Mouse (Mus musculus) heart, adult 9 months (tissue): ENCODE data around the gene Cadm2.

ENCODE experiments used
- DNase-seq, 2 experiments: peaks; one replicate each; pipeline ENCODE4 v3.0.0; 2022; ENCODE audit warnings: low spot score in 2 of 2

Gene Cadm2

GRCm38 (mm10) chr16:66959146-66959545, 661.6 kb downstream of the Cadm2 start:
- DNase-seq: no peak

GRCm38 (mm10) chr16:66955876-66956275, 664.8 kb downstream of the Cadm2 start:
- no peak for DNase-seq

DNA sequence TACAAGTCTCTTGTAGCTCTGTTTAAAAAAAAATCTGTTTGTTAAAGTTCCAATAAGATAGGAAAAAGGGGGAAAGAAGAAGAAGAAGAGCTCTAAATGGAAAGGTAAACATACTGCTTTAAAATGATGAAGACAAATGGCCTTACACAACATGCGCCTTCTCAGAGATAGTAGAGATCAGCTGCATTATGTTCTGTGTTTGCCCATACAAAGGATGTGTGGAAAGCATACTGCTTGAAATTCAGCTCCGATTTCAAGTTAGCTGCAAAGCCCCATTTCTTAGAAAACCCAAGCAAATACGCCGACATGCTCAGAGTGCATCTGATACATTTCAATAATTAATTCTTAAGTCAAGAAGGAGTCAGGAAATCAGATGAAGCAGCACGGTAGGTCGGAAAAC, 684.4 kb downstream of the Cadm2 start:
- DNase-seq: no peak

DNA sequence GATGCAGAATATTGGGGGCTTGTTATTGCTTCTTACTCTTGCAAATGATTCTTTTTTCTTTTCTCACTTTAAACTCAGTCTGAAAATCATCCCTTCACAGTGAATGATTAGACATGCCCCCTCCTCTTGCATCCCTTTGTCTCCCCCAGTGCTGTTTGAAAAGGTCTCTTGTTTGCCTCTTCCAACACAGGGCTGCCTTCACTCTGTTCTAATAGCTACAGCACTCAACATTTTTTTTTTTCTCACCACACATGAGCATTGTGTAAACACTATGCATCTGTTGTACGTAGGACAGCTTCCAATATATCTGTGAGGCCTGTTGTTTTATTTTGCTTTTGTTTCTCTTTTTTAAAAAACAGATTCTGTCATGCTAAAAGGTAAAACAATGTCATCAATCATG, 695.2 kb downstream of the Cadm2 start:
- DNase-seq: no peak

- DNase-seq: no peak
Observed at GRCm38 (mm10) chr16:66922753-66923152, 698.0 kb downstream of the Cadm2 start.

- DNase-seq: no peak
Observed at GRCm38 (mm10) chr16:66921414-66921915, 699.2 kb downstream of the Cadm2 start.

- no peak for DNase-seq
Observed at GRCm38 (mm10) chr16:66919889-66920402, 700.8 kb downstream of the Cadm2 start.

- no peak for DNase-seq
Observed at GRCm38 (mm10) chr16:66901801-66902200, 718.9 kb downstream of the Cadm2 start.

DNA sequence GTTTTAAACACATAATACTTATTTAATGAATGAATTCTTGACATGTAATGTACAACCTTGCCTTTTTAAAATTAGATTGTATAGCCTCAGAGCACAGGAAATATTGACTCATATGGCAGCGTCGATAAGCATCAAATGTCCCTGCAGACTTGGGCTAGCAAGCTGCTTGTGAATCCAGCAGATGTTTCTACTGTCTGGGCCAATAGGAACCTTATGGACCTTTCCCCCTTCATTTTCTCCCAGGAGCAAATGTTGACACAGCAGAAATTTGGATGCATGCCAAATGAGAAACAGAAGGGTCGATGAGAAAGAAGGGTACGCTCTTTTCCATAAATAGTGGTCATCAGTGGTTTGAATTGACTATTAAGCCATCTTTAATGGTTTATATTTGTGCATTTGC, 720.0 kb downstream of the Cadm2 start:
- DNase-seq: no peak

DNA sequence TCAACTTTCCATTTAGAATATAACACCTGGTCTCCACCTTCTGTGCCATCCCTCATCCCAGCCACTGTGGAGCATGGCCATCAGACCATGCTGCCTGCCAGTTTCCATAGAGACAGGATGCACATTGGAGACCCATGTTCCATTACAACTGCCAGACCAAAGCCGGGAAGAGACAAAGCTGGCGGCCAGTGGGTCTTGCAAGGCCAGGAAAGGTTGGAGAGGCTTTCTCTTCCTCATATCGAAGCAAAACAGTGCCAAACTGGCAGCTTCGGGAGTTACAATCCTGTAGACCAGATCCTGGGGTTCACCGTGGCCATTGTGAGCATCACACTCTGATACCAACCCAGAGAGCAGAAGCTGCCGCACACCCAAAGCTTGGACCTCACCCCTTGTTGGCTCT, 728.3 kb downstream of the Cadm2 start:
- no peak for DNase-seq

GRCm38 (mm10) chr16:66891559-66892247, 729.0 kb downstream of the Cadm2 start:
- DNase-seq: no peak

GRCm38 (mm10) chr16:66889907-66890306, 730.8 kb downstream of the Cadm2 start:
- no peak for DNase-seq

DNA sequence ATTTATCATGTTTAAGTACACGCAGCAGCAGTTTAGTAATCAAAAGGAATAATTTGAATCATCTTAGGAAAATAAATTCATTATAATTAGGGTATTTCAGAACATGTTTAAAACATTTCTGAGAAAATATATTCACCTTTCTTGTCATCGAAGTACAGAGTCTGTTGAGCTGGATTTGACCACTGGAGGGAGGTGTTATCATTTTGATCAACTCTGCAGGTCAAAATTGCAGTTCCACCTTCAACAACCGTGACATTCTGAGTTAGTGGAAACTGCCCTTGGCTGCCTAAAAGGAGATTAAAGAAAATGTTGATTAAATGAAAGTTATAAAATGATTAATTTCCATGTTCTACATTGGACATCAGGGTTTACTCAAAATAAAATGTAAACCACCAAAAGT, 738.1 kb downstream of the Cadm2 start:
- DNase-seq: no peak

- no peak for DNase-seq
Observed at GRCm38 (mm10) chr16:66871201-66871600, 749.5 kb downstream of the Cadm2 start.

- DNase-seq: peak; percentile 3 to 11
Observed at GRCm38 (mm10) chr16:66851047-66851446, 769.7 kb downstream of the Cadm2 start.

- no peak for DNase-seq
Observed at GRCm38 (mm10) chr16:66824866-66825265, 795.8 kb downstream of the Cadm2 start.

DNA sequence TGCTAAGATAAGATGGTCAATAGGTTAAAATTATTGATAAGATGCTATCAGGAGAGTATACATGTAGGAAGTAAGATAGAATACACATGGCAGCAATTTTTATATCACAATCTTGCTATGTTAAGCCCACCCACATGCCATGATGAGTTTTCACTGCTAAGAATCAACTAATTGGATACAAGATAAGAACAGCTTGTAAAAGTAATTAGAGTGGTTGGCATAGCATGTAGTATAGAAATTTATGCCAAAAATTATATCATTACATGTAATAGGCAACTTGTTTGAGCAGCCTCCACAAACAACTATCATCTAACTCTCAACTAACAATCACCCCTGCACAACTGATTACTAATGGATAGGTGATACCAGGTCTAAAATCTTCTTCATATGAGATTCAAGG, 809.2 kb downstream of the Cadm2 start:
- DNase-seq: no peak

- DNase-seq: no peak
Observed at GRCm38 (mm10) chr16:66798204-66798603, 822.5 kb downstream of the Cadm2 start.

DNA sequence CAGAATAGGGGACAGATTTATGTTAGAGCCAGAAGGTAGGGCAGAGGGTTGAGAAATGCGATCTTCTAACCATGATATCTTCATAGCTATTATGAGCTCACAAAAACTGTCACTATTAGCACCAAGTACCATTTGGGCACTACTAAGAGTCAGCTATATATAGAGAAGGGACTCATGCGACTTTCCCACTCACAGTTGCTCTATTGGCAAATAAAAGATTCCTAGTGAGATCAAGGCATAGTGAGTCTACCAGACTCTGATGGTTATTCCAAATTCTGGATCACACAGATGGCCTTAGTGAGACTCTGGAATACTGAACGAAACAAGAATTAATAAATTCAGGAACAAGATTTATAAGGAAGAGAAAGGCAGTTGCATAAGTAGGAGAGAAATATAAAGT, 827.6 kb downstream of the Cadm2 start:
- no peak for DNase-seq

DNA sequence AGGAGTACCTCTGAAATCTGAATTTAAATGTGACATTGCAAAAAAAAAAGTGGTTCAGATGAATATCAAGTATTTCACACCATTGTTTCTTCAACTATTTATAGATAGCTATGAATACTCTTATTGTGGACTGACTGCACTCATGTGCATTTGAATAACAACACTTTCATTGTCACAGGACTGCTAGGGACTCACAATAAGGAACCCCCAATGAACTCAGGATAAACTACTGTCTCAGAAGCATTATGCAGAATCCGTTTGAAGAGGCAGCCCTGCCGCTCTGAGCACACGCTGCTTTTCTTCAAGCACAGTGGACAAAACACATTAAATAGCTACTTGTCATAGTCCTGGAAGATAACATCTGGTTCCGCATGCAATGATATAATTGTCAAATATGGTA, 848.8 kb downstream of the Cadm2 start:
- no peak for DNase-seq

- DNase-seq: no peak
Observed at GRCm38 (mm10) chr16:66769545-66769944, 851.2 kb downstream of the Cadm2 start.

DNA sequence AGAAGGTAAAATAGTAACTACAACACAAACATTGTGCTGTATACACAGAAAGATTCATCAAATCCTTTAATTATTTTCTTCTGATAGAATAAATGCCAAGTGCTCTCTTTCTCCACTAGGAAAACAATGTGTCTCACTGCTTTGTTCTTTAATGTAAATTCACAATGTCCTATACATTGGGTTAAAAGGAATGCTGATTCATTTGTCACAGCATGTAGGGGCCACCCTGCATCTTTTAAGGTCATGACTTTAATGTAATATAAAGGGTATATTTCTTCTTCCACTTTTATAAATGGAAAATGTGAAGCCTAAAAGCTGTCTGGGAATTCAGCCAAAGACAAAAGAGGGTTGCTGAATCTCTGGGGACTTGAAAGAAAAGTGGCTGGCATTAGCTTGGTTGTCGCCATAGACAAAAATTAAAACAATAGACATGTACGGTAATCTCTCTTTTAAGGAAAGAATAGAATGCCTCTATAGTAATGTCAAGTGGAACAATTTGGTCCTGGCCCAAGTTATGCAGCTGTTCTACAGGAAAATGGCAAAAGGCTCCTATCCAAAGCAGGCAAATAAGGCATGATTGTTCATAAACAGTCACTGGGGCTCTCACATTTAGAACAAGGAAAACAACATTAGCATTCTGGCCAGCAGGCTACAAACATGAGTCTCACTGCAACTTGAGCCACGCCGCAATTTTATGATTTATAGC, 851.9 kb downstream of the Cadm2 start:
- DNase-seq: no peak
